Mouse (Mus musculus): ENCODE results near the gene Fitm1.

DNA sequence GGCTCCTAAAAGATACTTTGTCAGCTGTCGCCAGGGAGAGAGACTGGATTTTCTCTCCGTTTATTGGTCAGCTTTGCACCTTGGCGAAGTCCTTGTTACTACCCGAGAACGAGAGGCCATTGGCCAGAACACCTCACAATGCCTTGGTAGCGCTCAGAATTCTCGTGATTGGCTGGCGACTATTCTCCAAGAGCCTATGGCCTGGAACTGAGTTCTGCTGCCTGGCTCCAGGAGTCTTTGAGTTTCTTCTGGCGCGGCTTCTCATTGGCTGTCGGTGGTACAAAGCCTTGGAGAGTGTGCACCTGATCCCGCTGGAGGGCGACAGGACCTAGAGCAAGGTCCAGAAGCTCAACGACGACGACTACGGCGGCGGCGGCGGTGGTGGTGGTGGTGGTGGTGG, 42.4 kb downstream of the Fitm1 start, which contains the start of gene Rec8:
- TF ChIP-seq POLR2A (IDR thresholded peaks at IDR 0.05; ENCODE audit: low read depth, low read length) (no peak), CTCF (conservative IDR thresholded peaks at IDR 0.05 in 1 of 2, IDR thresholded peaks at IDR 0.05 in 1 of 2; ENCODE audit: low read depth in 2 of 2, low read length in 2 of 2) (no peak), SIN3A (IDR thresholded peaks at IDR 0.05; ENCODE audit: low read length) (no peak), HCFC1 (IDR thresholded peaks at IDR 0.05; ENCODE audit: low read depth, low read length) (no peak), TCF12 (IDR thresholded peaks at IDR 0.05; ENCODE audit: low read depth, low read length) (no peak), ELF1 (IDR thresholded peaks at IDR 0.05; ENCODE audit: low read depth, low read length) (no peak), JUND (conservative IDR thresholded peaks at IDR 0.05; ENCODE audit: low read depth, low read length) (no peak), ZNF384 (IDR thresholded peaks at IDR 0.05; ENCODE audit: low read depth, low read length) (no peak), ETS1 (conservative IDR thresholded peaks at IDR 0.05; ENCODE audit: low read depth, low read length) (no peak), KAT2A (IDR thresholded peaks at IDR 0.05; ENCODE audit: insufficient replicate concordance, low read length) (no peak), RCOR1 (conservative IDR thresholded peaks at IDR 0.05; ENCODE audit: low read depth, low read length) (no peak), BHLHE40 (IDR thresholded peaks at IDR 0.05; ENCODE audit: low read depth, low read length) (no peak)
